Mouse (Mus musculus): ENCODE results near the gene Usp18. TPM values are rescaled to one million over a fixed set of nuclear protein-coding genes. Genes with fewer than 3 reads are reported as not detected.

The Usp18 gene
- polyA plus RNA-seq, 1 experiment from 2014 or later, result 1.7 TPM

DNA sequence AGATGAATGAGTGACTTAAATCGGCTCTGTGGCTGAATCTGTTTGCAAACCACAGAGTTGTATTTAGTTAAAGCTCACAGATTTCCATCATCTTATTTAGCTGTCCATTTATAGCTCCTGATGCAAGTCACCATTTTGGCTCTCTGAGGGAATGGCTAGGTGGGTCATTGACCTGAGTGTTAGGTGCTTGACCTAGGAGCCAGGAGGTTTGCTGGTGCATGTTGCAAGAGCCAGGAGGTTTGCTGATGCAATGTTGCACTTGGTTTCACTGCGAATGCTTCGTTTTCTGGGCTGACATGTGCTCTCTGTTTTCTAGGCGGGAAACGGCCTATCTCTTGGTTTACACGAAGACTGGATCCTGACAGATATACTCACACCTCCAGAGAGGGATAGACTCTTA, 24.4 kb downstream of the Usp18 start:
- Histone ChIP-seq H3K27ac (replicated peaks in 1 of 2; ENCODE audit: control insufficient read depth in 1 of 2, insufficient read depth in 1 of 2, low read depth in 2 of 2, low read length in 2 of 2) (no peak overlapping the region), H3K36me3 (ENCODE audit: control insufficient read depth, insufficient read depth, low read length) (no peaks in the 10 kb centered on the region), H3K4me1 (ENCODE audit: control insufficient read depth in 2 of 2, insufficient read depth in 2 of 2, low read length in 2 of 2) (no peaks in the 10 kb centered on the region), H3K27me3 (ENCODE audit: control insufficient read depth, insufficient read depth, low read length) (0 out of 2 replicates have a peak, but pooled peaks cover 5% of the 10 kb centered on the region), H3K9ac (ENCODE audit: low read length) (no peak overlapping the region), H3K4me3 (ENCODE audit: control insufficient read depth in 1 of 2, insufficient read depth in 1 of 2, low read depth in 1 of 2, low read length in 2 of 2) (no peak overlapping the region), H3K9me3 (ENCODE audit: control insufficient read depth, low read length) (no peaks in the 10 kb centered on the region), H3K4me2 (ENCODE audit: low read length) (no peak overlapping the region)
- no peak for ATAC-seq (ENCODE audit: insufficient number of reproducible peaks, insufficient read depth, low FRiP score, low read depth)
- 78% methylated on average over 6 of the region's 6 CpGs for WGBS

DNA sequence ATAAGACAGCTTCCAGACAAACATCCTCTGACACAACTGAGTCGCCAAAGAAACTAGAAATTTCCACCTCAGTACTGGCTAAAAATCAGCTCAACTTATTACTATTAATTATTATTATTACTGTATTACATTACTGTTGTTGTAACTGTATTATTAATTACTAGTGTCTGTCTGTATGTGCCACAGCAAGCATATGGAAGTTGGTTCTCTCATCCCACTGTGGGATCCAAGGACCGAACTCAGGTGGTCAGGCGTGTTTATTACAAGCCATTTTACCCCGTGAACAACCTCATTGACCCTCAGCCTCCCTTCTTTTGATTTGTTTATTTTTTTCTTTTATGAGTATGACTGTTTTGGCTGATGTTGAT, 26.0 kb downstream of the Usp18 start:
- H3K36me3 ChIP-seq (ENCODE audit: control insufficient read depth, insufficient read depth, low read length), result no peaks in the 10 kb centered on the region
- H3K9ac ChIP-seq (ENCODE audit: low read length), result no peak overlapping the region
- H3K4me1 ChIP-seq (ENCODE audit: control insufficient read depth in 2 of 2, insufficient read depth in 2 of 2, low read length in 2 of 2), result no peaks in the 10 kb centered on the region
- no peaks in the 10 kb centered on the region for H3K9me3 ChIP-seq (ENCODE audit: control insufficient read depth, low read length)
- 11% methylated on average over 4 of the region's 4 CpGs for WGBS
- H3K27me3 ChIP-seq (ENCODE audit: control insufficient read depth, insufficient read depth, low read length), result 0 out of 2 replicates have a peak, but pooled peaks cover 5% of the 10 kb centered on the region
- no peak for ATAC-seq (ENCODE audit: insufficient number of reproducible peaks, insufficient read depth, low FRiP score, low read depth)
- peak overlapping the region in 1 of 2 experiments; percentile 47; a peak in 1 of 4 replicates for H3K4me3 ChIP-seq (ENCODE audit: control insufficient read depth in 1 of 2, insufficient read depth in 1 of 2, low read depth in 1 of 2, low read length in 2 of 2)
- peak overlapping the region; percentile 86 for H3K4me2 ChIP-seq (ENCODE audit: low read length)
- no peak overlapping the region for H3K27ac ChIP-seq (replicated peaks in 1 of 2; ENCODE audit: control insufficient read depth in 1 of 2, insufficient read depth in 1 of 2, low read depth in 2 of 2, low read length in 2 of 2)

DNA sequence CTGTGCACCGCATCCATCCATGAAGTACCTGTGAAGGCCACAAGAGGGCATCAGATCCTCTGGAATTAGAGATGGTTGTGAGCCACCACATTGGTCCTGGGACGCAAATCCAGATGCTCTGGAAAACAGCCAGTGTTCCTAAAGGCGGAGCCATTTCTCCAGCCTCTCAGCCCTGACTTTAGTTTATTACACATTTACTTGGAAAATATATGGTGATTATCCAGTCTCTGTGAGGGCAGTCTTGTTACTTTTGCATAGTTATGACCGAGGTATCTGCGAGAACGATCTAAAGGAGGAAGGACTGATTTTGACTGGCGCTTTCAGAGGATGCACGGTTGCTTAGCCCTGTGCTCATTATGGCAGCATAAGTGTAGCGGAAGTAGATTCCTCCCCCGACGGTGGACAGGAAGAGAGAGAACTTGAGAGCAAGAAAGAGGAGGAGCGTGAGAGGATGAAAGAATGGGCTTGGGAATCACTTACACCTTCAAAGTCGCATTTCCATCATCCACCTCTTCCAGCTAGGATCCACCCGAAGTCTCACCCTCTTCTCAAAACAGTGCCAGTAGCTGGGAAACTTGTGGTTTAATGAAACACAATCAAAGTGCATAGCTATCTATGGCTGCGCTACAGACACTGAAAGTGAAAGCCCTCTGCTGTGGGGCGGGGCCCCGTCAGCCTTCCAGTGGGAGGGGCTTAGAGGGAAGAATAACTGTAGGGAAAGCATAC, 26.5 kb downstream of the Usp18 start:
- H3K27ac ChIP-seq (replicated peaks in 1 of 2; ENCODE audit: control insufficient read depth in 1 of 2, insufficient read depth in 1 of 2, low read depth in 2 of 2, low read length in 2 of 2), result peak overlapping the region; percentile 53 to 61; a peak in 3 of 4 replicates
- 12% methylated on average over 17 of the region's 17 CpGs for WGBS
- no peaks in the 10 kb centered on the region for H3K9me3 ChIP-seq (ENCODE audit: control insufficient read depth, low read length)
- no peaks in the 10 kb centered on the region for H3K4me1 ChIP-seq (ENCODE audit: control insufficient read depth in 2 of 2, insufficient read depth in 2 of 2, low read length in 2 of 2)
- 0 out of 2 replicates have a peak, but pooled peaks cover 5% of the 10 kb centered on the region for H3K27me3 ChIP-seq (ENCODE audit: control insufficient read depth, insufficient read depth, low read length)
- peak overlapping the region; percentile 86 for H3K4me2 ChIP-seq (ENCODE audit: low read length)
- H3K9ac ChIP-seq (ENCODE audit: low read length), result peak overlapping the region; percentile 31; the same call in 1 of the 2 replicates
- H3K4me3 ChIP-seq (ENCODE audit: control insufficient read depth in 1 of 2, insufficient read depth in 1 of 2, low read depth in 1 of 2, low read length in 2 of 2), result peak overlapping the region; percentile 47 to 54
- no peaks in the 10 kb centered on the region for H3K36me3 ChIP-seq (ENCODE audit: control insufficient read depth, insufficient read depth, low read length)
- peak; percentile 79; the same call in 1 of the 2 replicates for ATAC-seq (ENCODE audit: insufficient number of reproducible peaks, insufficient read depth, low FRiP score, low read depth)

DNA sequence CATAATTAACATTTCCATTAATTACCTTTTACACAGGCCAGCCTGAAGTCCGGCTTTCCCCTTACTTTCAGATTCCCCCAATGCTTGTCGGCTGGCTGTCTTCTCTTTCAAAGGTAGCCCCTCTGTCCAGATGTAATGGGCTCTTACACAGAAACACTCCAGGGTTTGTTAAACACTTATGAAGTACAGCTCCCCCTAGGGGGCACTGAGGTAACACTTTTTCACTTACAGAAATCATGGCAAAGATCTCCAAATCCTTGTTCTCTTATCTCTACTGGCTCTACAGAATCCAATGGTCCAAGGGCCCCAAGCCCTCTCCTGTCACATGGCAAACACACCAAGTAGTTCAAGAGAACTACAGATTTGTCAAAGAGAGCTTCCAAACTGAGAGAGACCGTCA, 28.6 kb downstream of the Usp18 start:
- H3K27ac ChIP-seq (replicated peaks in 1 of 2; ENCODE audit: control insufficient read depth in 1 of 2, insufficient read depth in 1 of 2, low read depth in 2 of 2, low read length in 2 of 2), result no peak overlapping the region
- no peaks in the 10 kb centered on the region for H3K9me3 ChIP-seq (ENCODE audit: control insufficient read depth, low read length)
- no peaks in the 10 kb centered on the region for H3K27me3 ChIP-seq (ENCODE audit: control insufficient read depth, insufficient read depth, low read length)
- H3K9ac ChIP-seq (ENCODE audit: low read length), result no peak overlapping the region
- 75% methylated on average over 3 of the region's 3 CpGs for WGBS
- no peaks in the 10 kb centered on the region for H3K4me1 ChIP-seq (ENCODE audit: control insufficient read depth in 2 of 2, insufficient read depth in 2 of 2, low read length in 2 of 2)
- no peak overlapping the region for H3K4me2 ChIP-seq (ENCODE audit: low read length)
- H3K4me3 ChIP-seq (ENCODE audit: control insufficient read depth in 1 of 2, insufficient read depth in 1 of 2, low read depth in 1 of 2, low read length in 2 of 2), result no peak overlapping the region
- ATAC-seq (ENCODE audit: insufficient number of reproducible peaks, insufficient read depth, low FRiP score, low read depth), result no peak
- H3K36me3 ChIP-seq (ENCODE audit: control insufficient read depth, insufficient read depth, low read length), result no peaks in the 10 kb centered on the region

DNA sequence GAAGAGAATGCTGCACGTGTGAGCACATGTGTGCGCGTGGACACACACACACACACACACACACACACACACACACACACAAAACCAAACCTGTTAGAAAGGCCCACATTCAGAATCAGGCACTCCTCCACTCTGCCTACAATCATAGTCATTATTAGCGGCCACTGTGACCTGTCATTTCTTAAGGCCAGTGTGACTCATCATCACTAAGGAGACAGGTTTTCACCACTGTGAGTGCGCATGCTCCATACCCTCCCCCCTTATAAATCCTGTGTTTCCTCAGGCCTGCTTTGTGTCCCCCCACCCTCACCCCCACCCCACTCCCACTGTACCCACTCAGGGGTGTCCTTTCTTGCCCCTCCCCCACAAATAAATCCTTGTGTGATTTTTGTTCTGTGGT, 38.4 kb downstream of the Usp18 start:
- Histone ChIP-seq H3K27me3 (ENCODE audit: control insufficient read depth, insufficient read depth, low read length) (no peaks in the 10 kb centered on the region), H3K9me3 (ENCODE audit: control insufficient read depth, low read length) (no peaks in the 10 kb centered on the region), H3K4me3 (ENCODE audit: control insufficient read depth in 1 of 2, insufficient read depth in 1 of 2, low read depth in 1 of 2, low read length in 2 of 2) (no peak overlapping the region), H3K4me2 (ENCODE audit: low read length) (no peak overlapping the region), H3K27ac (replicated peaks in 1 of 2; ENCODE audit: control insufficient read depth in 1 of 2, insufficient read depth in 1 of 2, low read depth in 2 of 2, low read length in 2 of 2) (no peak overlapping the region), H3K36me3 (ENCODE audit: control insufficient read depth, insufficient read depth, low read length) (no peaks in the 10 kb centered on the region), H3K4me1 (ENCODE audit: control insufficient read depth in 2 of 2, insufficient read depth in 2 of 2, low read length in 2 of 2) (no peaks in the 10 kb centered on the region), H3K9ac (ENCODE audit: low read length) (no peak overlapping the region)
- no peak for ATAC-seq (ENCODE audit: insufficient number of reproducible peaks, insufficient read depth, low FRiP score, low read depth)
- 80% methylated on average over 5 of the region's 5 CpGs for WGBS

DNA sequence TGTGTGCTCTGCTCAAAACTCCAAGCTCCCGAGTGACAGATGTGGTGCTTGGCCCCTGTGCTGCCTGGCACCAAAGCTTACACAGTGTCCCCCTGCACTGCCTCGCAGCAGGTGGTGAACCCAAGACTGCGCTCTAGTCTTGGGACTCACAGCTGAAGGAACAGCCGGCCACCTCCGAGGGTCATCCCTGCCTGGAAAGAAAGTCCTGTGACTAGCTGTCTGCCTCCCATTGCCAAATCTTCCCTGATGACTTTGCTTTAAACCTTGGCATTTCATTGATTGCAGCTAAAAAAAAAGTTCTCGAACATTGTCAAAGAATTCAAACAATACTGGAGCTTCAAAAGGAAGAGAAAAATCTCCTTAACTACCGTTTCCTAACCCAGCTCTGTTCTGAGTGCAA, 53.6 kb downstream of the Usp18 start:
- H3K9me3 ChIP-seq (ENCODE audit: control insufficient read depth, low read length), result no peaks in the 10 kb centered on the region
- H3K27me3 ChIP-seq (ENCODE audit: control insufficient read depth, insufficient read depth, low read length), result no peaks in the 10 kb centered on the region; the same call in 1 of the 2 replicates
- H3K4me2 ChIP-seq (ENCODE audit: low read length), result 0 out of 2 replicates have a peak overlapping the region, but pooled peaks have one; percentile 63
- H3K4me3 ChIP-seq (ENCODE audit: control insufficient read depth in 1 of 2, insufficient read depth in 1 of 2, low read depth in 1 of 2, low read length in 2 of 2), result no peak overlapping the region
- no peak for ATAC-seq (ENCODE audit: insufficient number of reproducible peaks, insufficient read depth, low FRiP score, low read depth)
- WGBS, result 44% methylated on average over 7 of the region's 7 CpGs
- H3K4me1 ChIP-seq (ENCODE audit: control insufficient read depth in 2 of 2, insufficient read depth in 2 of 2, low read length in 2 of 2), result peaks cover 13 to 16% of the 10 kb centered on the region in 2 experiments; a peak in 3 of 4 replicates
- no peak overlapping the region for H3K9ac ChIP-seq (ENCODE audit: low read length)
- H3K36me3 ChIP-seq (ENCODE audit: control insufficient read depth, insufficient read depth, low read length), result no peaks in the 10 kb centered on the region
- no peak overlapping the region for H3K27ac ChIP-seq (replicated peaks in 1 of 2; ENCODE audit: control insufficient read depth in 1 of 2, insufficient read depth in 1 of 2, low read depth in 2 of 2, low read length in 2 of 2)

DNA sequence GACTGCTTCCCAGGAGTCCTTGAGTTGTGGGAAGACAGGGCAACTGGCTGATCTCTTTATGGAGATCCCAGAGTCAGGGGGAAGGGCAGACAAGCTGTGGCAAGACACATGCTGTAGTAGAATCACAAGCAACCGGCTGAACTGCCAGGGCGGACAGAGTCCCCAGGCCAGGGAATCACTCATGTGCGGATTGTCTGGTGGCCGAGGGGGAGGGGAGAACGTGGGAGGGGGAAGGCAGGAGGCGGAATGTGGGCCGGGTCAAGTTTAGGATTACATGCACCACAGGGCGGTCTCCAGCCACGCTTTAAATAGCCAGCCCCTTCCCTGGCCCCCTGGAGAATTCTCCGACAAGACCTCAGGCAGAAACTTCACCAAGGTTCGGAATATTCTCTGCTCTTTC, 54.2 kb downstream of the Usp18 start, which contains the start of gene Slc6a13:
Slc6a13 (plus strand) TSS at position 274 of the 400 bp plus-strand sequence.
- ATAC-seq (ENCODE audit: insufficient number of reproducible peaks, insufficient read depth, low FRiP score, low read depth), result peak; percentile 66
- 0% methylated on average over 11 of the region's 11 CpGs for whole genome bisulfite sequencing
- H3K4me2 ChIP-seq (ENCODE audit: low read length), result peak within 1 kb of the TSS; percentile 63
- H3K36me3 ChIP-seq (ENCODE audit: control insufficient read depth, insufficient read depth, low read length), result no peaks in the 10 kb centered on the region
- no peaks in the 10 kb centered on the region; the same call in 1 of the 2 replicates for H3K27me3 ChIP-seq (ENCODE audit: control insufficient read depth, insufficient read depth, low read length)
- peak within 1 kb of the TSS; percentile 59 for H3K9ac ChIP-seq (ENCODE audit: low read length)
- H3K4me1 ChIP-seq (ENCODE audit: control insufficient read depth in 2 of 2, insufficient read depth in 2 of 2, low read length in 2 of 2), result peaks cover 13 to 16% of the 10 kb centered on the region in 2 experiments; a peak in 3 of 4 replicates
- peak within 1 kb of the TSS; percentile 48 to 76 for H3K27ac ChIP-seq (replicated peaks in 1 of 2; ENCODE audit: control insufficient read depth in 1 of 2, insufficient read depth in 1 of 2, low read depth in 2 of 2, low read length in 2 of 2)
- peak within 1 kb of the TSS; percentile 25 to 28 for H3K4me3 ChIP-seq (ENCODE audit: control insufficient read depth in 1 of 2, insufficient read depth in 1 of 2, low read depth in 1 of 2, low read length in 2 of 2)
- no peaks in the 10 kb centered on the region for H3K9me3 ChIP-seq (ENCODE audit: control insufficient read depth, low read length)

Measured in heart, embryonic 14.5 days (tissue).